Mouse (Mus musculus) gastrocnemius, postnatal 10 days (tissue): ENCODE results near the gene Prdm1. TPM values are rescaled to one million over a fixed set of nuclear protein-coding genes. Genes with fewer than 3 reads are reported as not detected.

Experiments
- DNase-seq: peaks from one replicate; pipeline ENCODE4 v3.0.0; 2021; ENCODE audit warnings: mixed read lengths
- long read RNA-seq, 2 experiments: library from polyadenylated mRNA; stranded (forward); transcript quantifications; one replicate each; pipeline ENCODE4 v2.0.0; 2021
- total RNA-seq, 2 experiments: library from RNA; stranded (reverse); gene quantifications; 2 replicates each; pipeline ENCODE4 v1.2.3; 2021

Gene Prdm1
- 1 to 10 TPM; 1.5 to 2.8 TPM for total RNA-seq
- long read RNA-seq, experiment 1, partial matches to known transcripts, result 0 of 2 reads
- long read RNA-seq, experiment 1, other reads (novel, unspliced or antisense), result 1 of 2 reads
- long read RNA-seq, experiment 2, partial matches to known transcripts, result 1 of 1 reads
- long read RNA-seq, experiment 2, other reads (novel, unspliced or antisense), result 0 of 1 reads

GRCm38 (mm10) chr10:44528291-44529082, at the start of gene Prdm1:
Gene Prdm1, minus strand, starts transcription at chr10:44528501.
- DNase-seq, result no peak

DNA sequence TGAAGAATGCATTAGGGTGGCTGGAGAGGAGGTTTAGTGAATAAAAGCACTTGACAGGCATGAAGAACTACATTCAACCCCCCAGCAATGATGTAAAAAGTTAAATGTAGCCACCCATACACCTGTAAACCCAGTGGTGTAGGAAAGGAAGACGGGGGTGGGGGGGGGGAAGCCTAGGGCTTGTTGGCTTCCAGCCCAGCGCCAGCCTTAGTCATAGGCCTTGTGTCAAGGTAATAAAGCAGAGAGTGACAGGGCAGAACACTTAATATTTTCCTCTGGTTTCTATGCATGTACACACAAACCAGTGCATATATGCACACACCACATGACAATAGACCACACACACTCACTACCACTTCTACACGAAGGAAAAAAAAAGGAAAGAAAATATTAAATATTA, 37.7 kb upstream of the Prdm1 start:
- no peak for DNase-seq

DNA sequence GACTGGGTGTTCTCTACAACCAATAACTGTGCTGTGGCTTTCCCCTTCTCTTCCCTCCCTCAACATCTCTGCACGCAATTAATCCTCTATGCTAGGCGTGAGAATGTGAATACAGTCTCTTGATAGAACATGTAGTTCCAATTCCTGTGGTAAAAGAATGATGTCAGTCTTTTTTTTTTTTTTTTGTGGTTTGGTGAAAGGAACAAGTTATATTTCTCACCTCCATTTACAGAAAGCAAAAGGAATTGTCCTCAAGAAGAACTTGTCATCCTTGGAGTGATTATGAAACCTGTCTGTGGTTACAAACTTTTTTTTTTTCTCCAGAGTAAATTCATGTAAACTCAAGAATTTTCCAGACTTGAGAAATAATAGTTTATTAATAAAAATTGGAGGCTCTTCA, 36.8 kb upstream of the Prdm1 start:
- DNase-seq, result no peak

DNA sequence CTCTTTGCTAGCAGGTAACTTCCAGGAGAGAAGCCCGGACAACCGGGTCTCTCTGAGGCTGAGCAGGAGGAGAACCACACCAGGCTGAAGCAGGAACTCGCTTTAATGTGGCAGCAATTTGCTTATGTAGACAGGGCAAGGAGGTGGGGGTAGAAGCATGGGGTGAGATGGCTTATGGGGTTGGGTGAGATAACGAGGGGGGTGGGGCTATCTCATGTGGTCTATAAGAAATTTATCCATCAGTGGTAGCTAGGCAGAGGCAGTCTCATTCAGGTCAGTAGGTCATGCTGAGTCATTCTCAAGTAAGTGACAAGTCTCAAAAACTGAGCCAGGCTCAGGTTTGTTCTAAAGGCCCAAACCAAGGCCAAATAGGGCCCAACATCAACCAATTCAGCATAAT, 28.5 kb upstream of the Prdm1 start:
- DNase-seq, result no peak

DNA sequence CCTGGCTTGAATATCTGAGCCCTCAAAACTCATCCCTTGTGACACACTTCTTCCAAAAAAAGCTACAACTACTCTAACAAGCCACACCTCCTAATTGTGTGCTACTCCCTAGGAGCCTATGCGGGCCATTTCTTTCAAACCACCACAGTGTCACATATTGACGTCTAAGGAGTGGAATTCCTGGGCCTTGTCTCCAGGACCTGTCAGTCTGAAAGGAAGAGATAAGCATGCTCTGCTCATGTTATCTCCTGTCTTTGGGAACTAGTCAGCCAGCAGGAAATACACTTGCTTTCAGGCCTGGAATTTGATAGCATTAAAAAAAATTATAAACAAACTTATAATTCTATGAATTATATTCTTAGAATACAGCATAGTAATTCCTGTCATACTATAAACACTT, 27.0 kb upstream of the Prdm1 start:
- DNase-seq, result no peak

DNA sequence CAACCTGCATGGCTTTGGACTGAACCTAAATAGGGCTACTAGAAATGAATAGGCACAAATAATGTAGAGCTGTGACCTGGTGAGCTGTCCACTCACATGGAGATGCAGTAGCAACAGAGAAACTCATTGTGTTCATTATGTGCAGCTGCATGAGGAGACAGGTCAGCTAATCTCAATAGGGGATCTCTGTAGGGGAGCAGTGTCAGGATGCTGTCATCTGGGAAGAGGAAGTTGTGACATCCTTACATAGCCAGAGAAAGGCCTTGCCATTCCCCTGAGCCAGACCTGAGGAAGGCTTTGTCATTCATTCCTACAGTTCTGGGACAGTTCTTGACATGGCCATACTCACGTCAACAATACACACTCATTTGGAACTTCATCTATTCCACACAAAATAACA, 25.3 kb upstream of the Prdm1 start:
- DNase-seq, result no peak

- DNase-seq, result no peak
Observed at GRCm38 (mm10) chr10:44539033-44539578, 10.8 kb upstream of the Prdm1 start.

DNA sequence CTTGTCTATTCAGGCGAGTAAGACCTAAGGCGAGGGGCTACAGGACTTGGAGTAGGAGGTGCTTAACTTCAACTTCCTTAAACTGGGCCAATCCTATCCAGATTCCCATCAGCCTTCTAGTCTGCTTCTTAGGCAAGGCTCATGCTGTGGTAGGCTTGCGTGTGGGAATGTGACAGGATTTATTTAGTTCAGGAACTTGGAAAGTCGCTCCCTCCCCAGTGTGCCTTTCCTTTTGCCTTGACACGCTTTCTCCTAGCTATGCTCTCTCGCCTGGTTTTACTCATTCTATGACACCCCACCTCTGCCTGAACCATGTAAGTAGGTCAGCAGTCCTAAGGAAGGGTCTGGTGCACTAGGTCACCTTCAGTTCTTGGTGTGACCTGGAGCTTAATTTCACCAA, 9.8 kb upstream of the Prdm1 start:
- DNase-seq, result no peak

DNA sequence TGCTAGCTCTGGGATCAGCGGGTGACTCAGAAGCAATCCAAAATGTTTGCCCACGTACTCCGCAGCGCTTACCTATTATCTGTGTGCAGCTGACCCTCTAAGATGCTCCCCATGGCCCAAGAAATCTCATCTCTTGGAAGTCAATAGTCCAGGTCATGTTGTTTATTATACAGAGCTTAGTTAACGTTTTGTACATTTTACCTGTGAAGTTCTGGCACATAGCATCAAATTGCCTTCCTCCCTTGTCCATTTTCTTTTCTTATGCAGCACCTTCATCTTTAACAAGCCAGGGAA, 1.7 kb upstream of the Prdm1 start:
- DNase-seq, result no peak

- DNase-seq, result peak; percentile 74
Observed at GRCm38 (mm10) chr10:44529218-44530066, 1.1 kb upstream of the Prdm1 start.

GRCm38 (mm10) chr10:44527651-44528050, 650 bp downstream of the Prdm1 start:
- no peak for DNase-seq

DNA sequence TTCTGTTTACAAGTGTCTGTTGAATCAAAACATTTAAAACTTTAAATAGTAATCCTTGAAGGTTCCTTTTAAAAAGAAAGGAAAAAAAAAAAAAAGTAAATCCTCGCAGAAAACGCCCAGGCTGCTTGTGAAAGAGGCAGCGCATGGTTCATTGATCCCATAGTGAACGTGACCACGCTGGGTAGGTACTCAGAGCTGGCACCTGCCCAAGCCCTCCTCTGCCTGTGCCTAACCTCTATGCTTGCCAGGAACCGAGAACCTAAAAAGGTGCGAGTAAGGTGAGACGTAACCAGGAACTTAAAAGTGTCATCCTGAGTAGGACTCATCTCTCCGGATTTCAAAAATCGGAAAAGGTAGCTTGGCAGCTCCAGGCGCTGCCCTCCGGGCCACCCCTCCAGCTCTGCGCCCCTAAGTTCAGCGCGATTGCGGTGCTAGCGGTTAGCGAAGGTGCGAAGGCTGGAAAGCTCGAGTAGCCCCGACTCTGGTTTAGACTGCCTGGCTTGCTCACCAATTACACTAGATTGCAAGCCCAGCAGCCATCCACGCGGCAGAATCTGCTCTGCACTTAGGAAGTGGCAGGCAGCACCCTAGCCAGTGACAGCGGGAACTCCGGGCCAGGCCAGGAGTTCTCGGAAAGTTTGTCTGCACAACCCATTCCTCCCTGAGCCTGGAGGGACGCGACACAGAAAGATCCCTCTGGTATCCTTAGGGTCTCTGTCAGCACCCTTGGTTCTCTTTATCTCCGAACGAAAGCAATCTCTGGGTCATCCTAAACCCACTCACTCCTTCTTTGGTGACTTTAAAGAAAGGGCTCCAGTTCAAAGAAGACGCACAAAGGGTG, 1.3 kb downstream of the Prdm1 start:
- peak; percentile 22 for DNase-seq

- no peak for DNase-seq
Observed at GRCm38 (mm10) chr10:44520189-44520588, 8.1 kb downstream of the Prdm1 start.

DNA sequence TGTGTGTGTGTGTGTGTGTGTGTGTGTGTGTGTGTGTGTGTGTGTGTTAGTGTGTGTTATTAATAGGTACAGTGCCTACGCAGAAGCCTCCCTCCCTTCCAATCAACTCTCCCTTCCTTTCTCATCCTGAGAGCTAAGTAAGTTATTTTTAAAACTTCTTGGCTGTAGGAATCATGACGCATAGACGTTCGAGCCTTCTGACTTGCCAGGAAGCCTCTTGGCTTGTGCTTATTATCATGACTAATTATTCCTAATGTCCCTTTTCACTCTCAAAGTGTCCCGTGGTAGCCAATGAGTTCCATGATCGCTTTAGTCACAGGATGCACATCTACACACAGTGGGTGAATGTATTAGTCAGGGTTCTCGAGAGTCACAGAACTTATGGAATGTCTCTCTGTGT, 9.7 kb downstream of the Prdm1 start:
- DNase-seq, result no peak

DNA sequence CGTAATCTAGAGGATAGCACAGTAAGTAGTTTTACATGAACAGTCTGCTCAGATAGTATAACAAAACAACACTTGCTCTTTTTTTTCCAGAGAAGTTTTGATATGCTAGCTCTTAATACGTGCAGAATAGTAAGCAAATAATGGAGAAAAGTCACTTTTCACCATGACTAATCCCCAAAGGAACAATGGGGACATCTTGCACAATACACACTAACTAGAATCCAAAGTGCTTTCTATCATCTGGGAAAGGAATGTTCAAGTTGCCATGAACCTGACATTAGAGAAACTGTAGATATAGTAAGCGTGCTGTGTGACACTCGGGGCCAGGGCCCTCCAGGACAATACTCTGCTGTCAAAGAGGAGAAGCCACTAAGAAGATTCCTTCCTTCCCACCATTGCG, 15.2 kb downstream of the Prdm1 start:
- DNase-seq, result no peak

DNA sequence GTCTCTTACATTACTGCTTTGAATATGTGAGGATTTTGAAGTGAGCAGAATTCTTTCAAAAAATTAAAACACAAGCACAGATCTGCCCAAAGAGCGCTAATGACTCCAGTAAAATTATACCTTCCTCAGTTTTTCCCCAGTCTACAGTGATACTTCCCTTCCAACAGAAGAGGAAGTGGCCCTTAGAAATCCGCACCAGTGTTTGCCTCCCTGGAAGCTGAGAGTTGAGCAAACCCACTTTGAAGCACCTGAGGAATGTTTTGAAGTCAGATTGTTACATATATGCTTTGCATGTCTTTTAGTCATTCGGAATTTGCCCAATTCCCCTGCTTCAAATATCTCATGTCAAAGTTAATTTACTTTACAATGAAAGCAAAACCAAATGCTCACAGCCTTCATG, 17.3 kb downstream of the Prdm1 start:
- DNase-seq, result no peak

- no peak for DNase-seq
Observed at GRCm38 (mm10) chr10:44508649-44509048, 19.7 kb downstream of the Prdm1 start.

- DNase-seq, result no peak
Observed at GRCm38 (mm10) chr10:44507984-44508383, 20.3 kb downstream of the Prdm1 start.

GRCm38 (mm10) chr10:44502891-44503290, 25.4 kb downstream of the Prdm1 start:
- DNase-seq, result no peak

DNA sequence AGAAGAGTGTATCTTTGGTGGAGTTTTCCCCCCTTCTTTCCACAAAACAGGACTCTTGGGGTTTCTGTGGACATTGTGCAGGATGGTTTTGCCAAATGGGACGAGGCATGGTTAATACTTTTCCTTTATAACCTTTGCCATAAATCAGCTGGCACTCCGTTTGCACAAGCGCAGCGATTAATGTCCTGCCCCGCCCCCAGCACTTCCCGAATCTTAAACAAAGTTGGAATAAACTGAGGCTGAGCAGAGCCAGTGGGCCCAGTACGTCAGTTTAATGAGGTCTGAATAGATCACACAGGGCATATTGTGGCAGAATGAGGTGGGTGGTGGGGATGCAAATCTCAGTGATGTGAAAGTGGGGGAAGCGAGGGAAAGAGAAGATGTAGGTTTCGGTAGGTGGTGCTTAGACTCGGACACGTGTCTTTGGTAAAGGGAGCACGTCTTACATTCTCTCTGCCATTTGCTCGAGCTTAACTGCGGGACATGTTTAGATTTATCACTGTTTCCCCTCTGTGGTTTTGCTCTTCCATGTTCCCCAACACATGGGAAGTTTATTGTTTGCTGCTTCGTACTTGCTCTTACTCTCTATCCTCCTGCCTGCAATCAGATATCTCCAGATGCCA, 28.3 kb downstream of the Prdm1 start:
- no peak for DNase-seq

- no peak for DNase-seq
Observed at GRCm38 (mm10) chr10:44493818-44494492, 34.3 kb downstream of the Prdm1 start.
